Mouse (Mus musculus) cerebellum, adult 8-10 months (tissue): ENCODE results near the gene Rdh9.
A peak's percentile ranks its signal among the peaks of the same experiment; 100 is the strongest.

Source experiments
- DNase-seq: peaks from one replicate; pipeline ENCODE4 v3.0.0; 2022

Rdh9 gene

DNA sequence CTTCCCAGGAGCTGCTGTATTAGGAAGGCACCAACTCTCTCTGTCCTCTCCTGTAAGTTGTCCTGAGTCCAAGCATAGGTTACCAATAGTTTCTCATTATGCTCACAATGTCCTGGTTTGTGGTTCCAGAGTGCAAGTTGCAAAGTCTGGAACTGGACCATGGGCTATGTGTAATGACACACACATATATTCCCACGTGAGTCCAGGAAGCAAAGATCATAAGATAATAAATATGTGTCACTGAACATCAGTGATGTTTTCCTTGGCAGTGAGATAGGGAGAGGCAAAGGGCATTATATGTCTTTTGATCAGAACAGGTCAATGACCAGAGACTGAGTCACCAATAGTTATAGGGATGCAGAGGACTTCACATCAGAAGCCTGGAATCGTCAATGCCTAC, at the start of gene Rdh9:
Rdh9 (plus strand) TSS at position 376 of the 400 bp plus-strand sequence.
- DNase-seq: no peak

- DNase-seq: no peak
Measured at GRCm38 (mm10) chr10:127728437-127728836, 47.7 kb upstream of the Rdh9 start.

DNA sequence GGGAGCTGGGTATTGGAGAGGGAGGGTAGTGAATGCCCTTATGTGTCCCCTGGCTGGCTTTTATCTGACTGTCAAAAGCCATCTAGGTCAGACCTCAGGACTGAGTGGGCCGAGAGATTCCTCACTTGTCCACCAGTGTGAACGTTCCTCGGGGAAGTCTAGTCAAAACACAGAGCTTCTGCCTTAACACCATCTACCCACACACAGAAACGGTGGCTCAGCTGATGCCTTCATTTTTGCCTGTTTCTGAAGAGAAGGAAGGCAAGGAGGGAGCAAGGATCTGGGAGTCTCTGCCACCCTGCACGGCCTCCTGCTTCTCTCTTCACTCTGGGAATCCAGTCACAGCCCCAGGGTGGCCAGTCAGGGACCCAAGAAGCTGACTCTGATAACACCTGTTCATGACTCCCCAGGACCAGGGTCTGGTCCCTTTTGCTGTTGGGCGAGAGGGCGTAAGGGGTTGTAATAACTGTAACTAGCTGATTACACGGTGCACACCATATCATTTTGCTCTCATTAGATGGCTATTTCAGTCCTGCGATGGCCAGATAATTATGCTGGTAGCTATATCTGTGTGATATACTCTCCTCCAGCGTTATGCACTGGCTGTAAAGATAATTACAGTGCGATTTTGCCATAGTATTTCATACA, 45.8 kb upstream of the Rdh9 start:
- DNase-seq: no peak

DNA sequence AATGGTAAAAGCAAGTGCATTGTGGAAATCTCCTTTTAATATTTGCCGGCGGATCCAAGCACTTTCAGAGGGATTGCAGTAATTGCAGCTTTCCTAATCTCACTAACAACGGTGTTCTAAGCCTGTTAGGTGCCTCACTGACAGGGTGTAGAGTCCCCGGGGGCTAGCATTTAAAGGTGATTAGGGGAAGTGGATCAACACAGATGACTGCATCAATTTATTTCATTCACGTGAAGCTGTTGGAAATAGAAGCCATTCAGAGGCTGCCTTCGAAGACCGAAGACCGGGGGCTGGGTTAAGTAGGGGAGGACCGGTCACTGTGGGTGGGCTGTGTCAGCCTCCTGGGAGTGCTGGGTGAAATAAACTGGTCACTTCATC, 45.3 kb upstream of the Rdh9 start:
- no peak for DNase-seq

GRCm38 (mm10) chr10:127731397-127731796, 44.8 kb upstream of the Rdh9 start:
- DNase-seq: no peak

DNA sequence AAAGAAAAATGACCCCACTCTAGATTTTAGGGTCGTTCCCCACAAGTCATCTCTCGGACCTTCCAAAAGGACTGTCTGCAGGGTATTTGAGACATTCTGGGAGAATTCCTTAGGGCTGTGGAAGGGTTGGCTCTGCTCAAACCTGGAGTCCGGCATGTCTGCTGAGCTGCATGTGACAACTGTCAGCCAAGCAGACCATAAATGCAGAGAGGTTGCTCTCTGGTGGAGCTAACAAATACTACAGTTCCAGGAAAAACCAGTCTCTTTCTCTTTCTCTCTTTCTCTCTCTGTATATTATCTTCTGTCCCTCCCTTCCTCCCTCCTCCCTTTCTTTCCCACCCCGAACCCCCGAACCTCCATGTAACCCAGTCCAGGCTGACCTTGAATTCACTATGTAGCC, 41.8 kb upstream of the Rdh9 start:
- DNase-seq: no peak

DNA sequence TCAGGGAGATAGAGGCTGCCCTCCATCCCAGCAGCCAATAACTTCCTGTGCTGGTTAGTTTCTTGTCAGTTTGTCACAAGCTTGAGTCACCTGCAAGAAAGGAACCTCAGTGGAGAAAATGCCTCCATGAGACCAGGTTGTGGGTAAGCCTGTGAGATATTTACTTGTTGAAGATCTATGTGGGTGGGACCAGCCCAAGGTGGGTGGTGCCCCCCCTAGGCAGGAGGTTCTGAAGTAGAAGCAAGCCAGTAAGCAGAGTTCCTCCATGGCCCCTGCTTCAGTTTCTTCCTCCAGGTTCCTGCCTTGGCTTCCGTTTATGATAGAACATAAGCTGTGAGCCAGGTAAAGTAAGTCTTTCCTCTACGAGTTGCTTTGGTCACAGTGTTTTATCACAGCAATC, 39.9 kb upstream of the Rdh9 start:
- DNase-seq: no peak

DNA sequence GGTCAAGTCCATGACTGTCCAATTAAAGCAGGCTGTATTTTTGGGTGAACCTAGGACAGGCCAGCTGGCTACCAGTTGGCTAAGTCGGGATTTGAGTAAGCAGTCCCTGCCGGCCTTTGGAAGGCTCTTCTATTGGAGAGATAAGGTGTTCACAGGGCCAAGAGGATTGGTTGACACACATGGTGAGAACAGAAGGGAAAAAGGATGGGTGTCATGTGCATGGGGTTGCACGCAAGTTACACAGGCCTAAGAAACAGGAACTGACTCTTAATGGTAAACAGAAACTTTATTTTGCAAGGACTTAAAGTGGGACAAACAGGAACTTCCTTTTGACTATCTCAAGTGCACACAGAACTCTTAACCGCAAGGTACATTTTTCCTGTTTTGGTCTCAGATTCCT, 39.3 kb upstream of the Rdh9 start:
- no peak for DNase-seq

GRCm38 (mm10) chr10:127737552-127737951, 38.6 kb upstream of the Rdh9 start:
- DNase-seq: no peak

DNA sequence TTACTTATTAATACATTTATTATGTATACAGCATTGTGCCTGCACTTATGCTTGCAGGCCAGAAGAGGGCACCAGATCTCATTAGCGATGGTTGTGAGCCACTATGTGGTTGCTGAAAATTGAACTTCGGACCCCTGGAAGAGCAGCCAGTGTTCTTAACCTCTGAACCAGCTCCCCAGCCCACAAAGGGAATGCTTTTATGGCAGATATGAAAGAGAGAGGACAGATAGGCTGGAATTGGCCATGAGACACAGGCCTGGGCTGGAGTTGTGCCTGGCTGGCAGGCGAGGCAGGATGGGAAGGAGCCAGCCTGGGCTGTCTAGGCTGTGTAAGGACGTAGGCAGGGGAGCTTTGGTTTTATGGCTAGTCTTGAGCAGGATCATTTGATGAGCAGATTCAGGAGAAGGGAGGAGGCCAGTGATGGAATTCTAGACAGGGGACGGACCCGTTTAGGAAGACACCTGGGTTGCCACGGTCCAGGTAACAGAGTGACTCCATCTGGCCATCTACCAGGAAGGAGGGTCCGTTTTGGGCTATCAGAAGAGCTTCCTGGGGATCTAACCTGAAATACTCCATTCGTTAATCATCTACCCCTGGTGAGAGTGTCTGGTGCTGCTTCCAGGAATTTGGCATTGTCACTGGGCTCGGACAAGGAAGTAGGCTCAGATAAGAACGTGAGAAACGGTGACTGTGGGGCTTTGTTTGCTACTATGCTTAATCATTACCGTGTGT, 37.9 kb upstream of the Rdh9 start:
- peak; percentile 28 for DNase-seq

GRCm38 (mm10) chr10:127739083-127739660, 37.0 kb upstream of the Rdh9 start, which contains the start of gene Zbtb39:
Zbtb39 (plus strand) TSS chr10:127739538.
- peak; percentile 67 for DNase-seq

DNA sequence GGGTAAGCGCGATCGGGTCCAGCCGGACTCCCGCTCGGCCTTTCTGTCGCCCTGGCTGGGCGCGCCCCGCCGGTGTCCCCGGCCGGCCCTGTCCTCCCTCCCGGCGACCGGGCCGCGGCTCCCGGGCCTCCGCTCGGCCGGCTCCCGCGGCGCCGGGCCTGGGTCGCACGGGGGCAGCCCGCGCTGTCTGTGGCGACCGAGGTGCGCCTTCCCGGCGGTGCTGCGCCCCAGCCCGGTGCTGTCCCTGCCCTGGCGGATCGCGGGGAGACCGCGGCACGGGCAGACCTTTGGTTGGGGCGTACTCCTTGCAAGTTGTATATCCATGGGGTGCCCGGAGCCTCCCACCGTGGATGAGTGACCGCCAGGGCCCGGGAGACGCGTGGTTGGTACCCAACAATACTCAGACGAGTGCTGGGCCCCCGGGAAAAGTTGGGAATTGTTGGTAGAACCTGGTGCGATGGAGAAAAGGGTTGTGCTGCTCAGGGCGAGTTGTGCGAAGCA, 36.5 kb upstream of the Rdh9 start:
- no peak for DNase-seq

DNA sequence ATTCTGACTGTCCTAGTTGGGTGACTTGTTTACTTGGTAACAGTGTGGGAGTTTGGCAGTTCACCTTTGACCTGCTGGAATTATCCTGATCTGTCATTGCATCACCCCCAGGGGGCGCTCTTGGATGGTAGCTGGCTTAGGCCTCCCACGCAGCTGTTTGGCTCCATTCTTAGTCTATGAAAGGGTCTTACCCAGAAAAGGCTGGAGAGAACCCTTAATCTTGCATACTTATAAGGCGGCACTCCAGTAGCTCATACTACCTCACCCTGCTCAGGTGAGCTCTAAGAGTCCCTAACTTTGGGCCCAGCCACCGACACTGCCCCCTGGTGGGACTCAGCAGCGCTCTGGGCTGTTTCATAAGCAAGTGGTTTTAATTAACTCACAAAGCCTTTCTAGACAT, 31.5 kb upstream of the Rdh9 start:
- DNase-seq: peak; percentile 27

GRCm38 (mm10) chr10:127745886-127746285, 30.3 kb upstream of the Rdh9 start:
- DNase-seq: no peak

- DNase-seq: no peak
Measured at GRCm38 (mm10) chr10:127747254-127747653, 28.9 kb upstream of the Rdh9 start.

DNA sequence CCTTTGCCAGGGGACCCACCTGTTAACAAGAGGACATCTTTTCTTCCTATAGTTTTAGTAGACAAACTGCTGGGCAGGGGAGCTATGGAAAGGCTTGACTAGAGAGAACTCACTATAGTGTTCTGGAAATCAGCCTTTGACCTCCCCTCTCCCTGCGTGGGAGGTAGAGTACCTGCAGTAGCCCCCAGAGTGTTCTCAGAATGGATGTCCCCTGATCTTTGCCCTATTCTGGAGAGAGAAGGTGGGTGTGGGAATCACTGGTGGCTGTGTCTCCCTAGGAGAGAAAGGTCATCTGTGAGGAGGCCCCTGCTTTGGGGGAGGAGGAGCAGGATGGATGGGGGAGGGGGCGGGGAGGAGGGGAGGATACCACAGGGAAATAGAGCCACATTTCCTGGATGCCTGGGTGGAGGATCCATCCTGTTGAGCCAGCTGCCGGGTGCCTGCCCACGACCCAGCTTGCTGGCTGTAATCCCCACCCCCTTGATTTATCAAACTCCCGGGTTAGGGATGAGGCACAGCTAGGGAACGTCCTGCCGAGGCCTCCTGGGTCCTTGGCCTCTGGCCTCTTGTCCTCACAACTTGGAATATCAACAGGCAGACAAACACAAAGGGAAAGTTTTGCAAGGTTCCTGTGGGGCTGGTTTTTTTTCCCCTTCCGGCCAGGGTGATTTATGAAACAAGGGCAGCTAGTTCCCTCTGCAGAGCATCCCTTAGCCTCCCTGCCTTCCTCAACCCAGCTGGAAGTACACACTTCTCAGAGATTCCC, 27.2 kb upstream of the Rdh9 start:
- DNase-seq: no peak

- DNase-seq: no peak
Measured at GRCm38 (mm10) chr10:127750136-127750777, 25.9 kb upstream of the Rdh9 start.

DNA sequence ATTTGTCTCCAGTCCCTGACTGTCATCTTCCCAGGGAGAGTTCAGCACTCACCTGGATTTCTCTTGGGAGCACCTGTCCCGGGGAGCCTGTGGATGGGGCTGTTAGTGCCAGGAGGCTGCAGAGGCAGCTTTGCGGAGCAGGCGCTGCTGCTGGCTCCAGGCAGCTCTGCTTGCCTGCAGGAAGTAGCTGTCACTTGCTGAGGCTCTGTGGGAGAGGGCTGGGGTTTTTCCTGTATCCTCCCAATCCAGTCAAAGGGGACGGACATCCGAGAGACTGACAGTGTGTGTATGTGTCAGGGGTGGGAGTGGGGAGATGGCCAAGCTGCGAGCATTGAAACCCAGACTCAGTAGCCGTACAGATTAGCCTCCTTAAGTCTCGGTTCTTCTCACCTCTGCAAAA, 24.6 kb upstream of the Rdh9 start, which contains the start of gene Gpr182:
Gpr182 (minus strand) TSS at position 185 of the 400 bp plus-strand sequence.
- no peak for DNase-seq

DNA sequence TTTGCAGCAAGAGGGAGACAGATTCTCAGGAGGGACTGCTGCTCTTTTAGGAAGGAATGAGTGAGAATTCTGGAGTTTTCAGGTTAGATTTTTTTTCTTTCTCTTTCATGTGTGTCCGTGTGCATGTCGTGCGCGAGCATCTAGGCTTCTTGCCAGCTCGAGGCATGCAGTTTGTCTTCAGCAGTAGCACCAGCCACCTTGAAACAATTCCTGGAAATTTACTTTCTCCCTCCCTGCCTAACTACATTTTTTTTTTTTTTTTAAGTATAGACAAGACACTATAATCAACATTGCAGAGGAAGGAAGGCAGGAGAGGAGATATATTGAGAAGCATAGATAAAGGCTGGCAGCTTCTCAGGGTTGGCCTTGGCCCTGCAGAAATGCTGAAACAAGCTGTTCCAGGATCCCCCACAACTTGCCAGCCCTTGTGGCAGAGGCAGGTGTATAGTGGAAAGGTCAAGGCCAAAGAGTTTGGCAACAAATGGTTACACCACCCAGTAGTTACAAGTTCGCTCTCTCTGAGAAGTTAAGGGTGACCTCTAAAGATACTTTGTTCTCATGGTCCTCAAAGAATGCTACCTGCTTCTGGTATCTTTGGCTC, 21.5 kb upstream of the Rdh9 start:
- DNase-seq: no peak

- no peak for DNase-seq
Measured at GRCm38 (mm10) chr10:127755246-127755645, 20.9 kb upstream of the Rdh9 start.

GRCm38 (mm10) chr10:127755770-127756468, 20.3 kb upstream of the Rdh9 start:
- no peak for DNase-seq
